Mouse (Mus musculus) neural tube, embryonic 10.5 days (tissue): ENCODE measurements around the gene Cyp26b1.
"Not testable (repeated sequence)": the region's sequence is repeated elsewhere in the genome, so short reads cannot be mapped to it uniquely, and the experiment has no call there.

ENCODE experiments used
- DNase-seq: peaks from one replicate; pipeline ENCODE4 v3.0.0-alpha.2; 2017; ENCODE audit warnings: low spot score; ENCODE audit errors: extremely low spot score

Gene Cyp26b1

GRCm38 (mm10) chr6:84593693-84594092 lies at the start of gene Cyp26b1:
Gene Cyp26b1 (minus strand): TSS chr6:84593908.
- DNase-seq = no peak

- no peak for DNase-seq
Observed at GRCm38 (mm10) chr6:84641062-84641431, 47.3 kb upstream of the Cyp26b1 start.

- peak; percentile 53 for DNase-seq
Observed at GRCm38 (mm10) chr6:84640324-84641061, 46.8 kb upstream of the Cyp26b1 start.

GRCm38 (mm10) chr6:84638206-84638605 lies 44.5 kb upstream of the Cyp26b1 start:
- no peak for DNase-seq

- DNase-seq = no peak
Observed at GRCm38 (mm10) chr6:84631588-84631987, 37.9 kb upstream of the Cyp26b1 start.

- no peak for DNase-seq
Observed at GRCm38 (mm10) chr6:84630276-84630675, 36.6 kb upstream of the Cyp26b1 start.

GRCm38 (mm10) chr6:84628831-84629230 lies 35.1 kb upstream of the Cyp26b1 start:
- DNase-seq = no peak

- no peak for DNase-seq
Observed at GRCm38 (mm10) chr6:84626398-84626797, 32.7 kb upstream of the Cyp26b1 start.

- DNase-seq = no peak
Observed at GRCm38 (mm10) chr6:84619166-84619565, 25.5 kb upstream of the Cyp26b1 start.

- no peak for DNase-seq
Observed at GRCm38 (mm10) chr6:84617051-84617450, 23.3 kb upstream of the Cyp26b1 start.

GRCm38 (mm10) chr6:84616586-84616985 lies 22.9 kb upstream of the Cyp26b1 start:
- DNase-seq = no peak

- no peak for DNase-seq
Observed at GRCm38 (mm10) chr6:84613561-84613960, 19.9 kb upstream of the Cyp26b1 start.

- DNase-seq = no peak
Observed at GRCm38 (mm10) chr6:84601136-84601889, 7.6 kb upstream of the Cyp26b1 start.

GRCm38 (mm10) chr6:84599296-84599695 lies 5.6 kb upstream of the Cyp26b1 start:
- not testable (repeated sequence) for DNase-seq

GRCm38 (mm10) chr6:84598725-84599124 lies 5.0 kb upstream of the Cyp26b1 start:
- no peak for DNase-seq

- peak; percentile 27 for DNase-seq
Observed at GRCm38 (mm10) chr6:84594626-84595025, 918 bp upstream of the Cyp26b1 start.

GRCm38 (mm10) chr6:84590961-84591745 lies 2.6 kb downstream of the Cyp26b1 start:
- DNase-seq = no peak

- peak; percentile 89 for DNase-seq
Observed at GRCm38 (mm10) chr6:84589742-84590686, 3.7 kb downstream of the Cyp26b1 start.

GRCm38 (mm10) chr6:84588895-84589652 lies 4.6 kb downstream of the Cyp26b1 start:
- peak; percentile 49 for DNase-seq
